Mouse (Mus musculus) lung, adult 2 months (tissue): ENCODE data around the gene Sorcs3.

Experiments
- CTCF ChIP-seq: fragments of 200-500 bp; IDR thresholded peaks from 2 replicates; pipeline ENCODE4 v1.5.1; 2011; ENCODE audit warnings: mild to moderate bottlenecking, low read length, control low read depth; ENCODE audit not compliant: insufficient read depth
- POLR2A ChIP-seq: fragments of 200-500 bp; IDR thresholded peaks from 2 replicates; pipeline ENCODE4 v1.6.1; 2011; ENCODE audit warnings: low read depth, mild to moderate bottlenecking, control low read depth, low read length, borderline replicate concordance; ENCODE audit errors: extremely low read depth

DNA sequence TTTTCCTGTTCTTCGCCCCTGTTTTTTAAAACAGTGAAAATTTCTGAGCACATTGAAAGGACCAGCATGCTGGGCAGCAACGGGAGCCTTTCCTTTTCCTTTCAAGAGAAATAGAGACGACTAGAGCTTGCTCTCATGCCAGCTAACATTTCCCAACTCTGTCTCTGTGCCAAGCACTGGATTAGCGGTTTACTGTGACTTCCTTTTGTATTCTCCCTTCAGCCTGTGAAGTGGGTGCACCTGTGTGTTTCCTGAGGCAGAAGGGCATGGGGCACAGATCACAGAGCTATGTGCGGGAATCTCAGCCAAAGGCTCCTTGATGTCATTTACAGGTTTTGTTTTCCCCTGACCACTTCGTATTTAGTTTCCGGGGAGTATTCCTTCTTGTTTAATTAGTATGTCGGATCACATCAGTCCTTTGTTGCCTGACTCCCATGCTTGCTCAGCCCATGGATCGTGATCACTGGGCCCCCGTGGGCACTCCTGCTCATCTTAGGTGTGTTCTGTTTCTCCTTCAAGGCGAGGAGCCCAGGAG lies 172.2 kb downstream of the Sorcs3 start:
- no peak for TF ChIP-seq CTCF
- no peak for TF ChIP-seq POLR2A
